Mouse (Mus musculus): ENCODE results near the gene Agap1. TPM values are rescaled to one million over a fixed set of nuclear protein-coding genes. Genes with fewer than 3 reads are reported as not detected.

Agap1 gene
- polyA plus RNA-seq, 1 experiment from 2014 or later = 23.1 TPM

- WGBS = 66% methylated on average over 7 of the region's 7 CpGs
- no peaks in the 10 kb centered on the region for H3K36me3 ChIP-seq
- H3K4me2 ChIP-seq = no peak overlapping the region
- H3K27me3 ChIP-seq = no peaks in the 10 kb centered on the region
- no peaks in the 10 kb centered on the region for H3K9me3 ChIP-seq
- H3K4me1 ChIP-seq (replicated peaks) = peaks cover 43% of the 10 kb centered on the region
- H3K27ac ChIP-seq = no peak overlapping the region
- no peak for ATAC-seq (ENCODE audit: insufficient number of reproducible peaks, insufficient read depth, low FRiP score, low TSS enrichment, low read depth)
- H3K9ac ChIP-seq (replicated peaks) = no peak overlapping the region
- H3K4me3 ChIP-seq (replicated peaks) = no peak overlapping the region
Observed at GRCm38 (mm10) chr1:89718782-89719403, 264.3 kb downstream of the Agap1 start.

GRCm38 (mm10) chr1:89724141-89724540, 269.5 kb downstream of the Agap1 start:
- 9% methylated on average over 3 of the region's 3 CpGs for WGBS

GRCm38 (mm10) chr1:89724555-89724954, 269.9 kb downstream of the Agap1 start:
- WGBS = 65% methylated on average over 6 of the region's 6 CpGs
- Histone ChIP-seq H3K4me3 (replicated peaks) (no peak overlapping the region), H3K4me2 (no peak overlapping the region), H3K36me3 (peaks cover 10% of the 10 kb centered on the region), H3K27ac (no peak overlapping the region), H3K9ac (replicated peaks) (no peak overlapping the region), H3K9me3 (no peaks in the 10 kb centered on the region), H3K27me3 (no peaks in the 10 kb centered on the region), H3K4me1 (replicated peaks) (peaks cover 25% of the 10 kb centered on the region)
- ATAC-seq (ENCODE audit: insufficient number of reproducible peaks, insufficient read depth, low FRiP score, low TSS enrichment, low read depth) = no peak

More at GRCm38 (mm10) chr1:89724141-89724540, 269.5 kb downstream of the Agap1 start:
- H3K4me1 ChIP-seq (replicated peaks) = peaks cover 27% of the 10 kb centered on the region
- H3K36me3 ChIP-seq = peaks cover 10% of the 10 kb centered on the region
- no peaks in the 10 kb centered on the region for H3K27me3 ChIP-seq
- no peak overlapping the region for H3K4me3 ChIP-seq (replicated peaks)
- ATAC-seq (ENCODE audit: insufficient number of reproducible peaks, insufficient read depth, low FRiP score, low TSS enrichment, low read depth) = no peak
- no peak overlapping the region for H3K27ac ChIP-seq
- H3K9ac ChIP-seq (replicated peaks) = no peak overlapping the region
- H3K9me3 ChIP-seq = no peaks in the 10 kb centered on the region
- no peak overlapping the region for H3K4me2 ChIP-seq

- Histone ChIP-seq H3K4me3 (replicated peaks) (no peak overlapping the region), H3K9ac (replicated peaks) (no peak overlapping the region), H3K27me3 (no peaks in the 10 kb centered on the region), H3K36me3 (peaks cover 10% of the 10 kb centered on the region), H3K4me2 (no peak overlapping the region), H3K4me1 (replicated peaks) (peaks cover 28% of the 10 kb centered on the region), H3K27ac (no peak overlapping the region), H3K9me3 (no peaks in the 10 kb centered on the region)
- WGBS = 54% methylated on average over 9 of the region's 9 CpGs
- ATAC-seq (ENCODE audit: insufficient number of reproducible peaks, insufficient read depth, low FRiP score, low TSS enrichment, low read depth) = no peak
Observed at GRCm38 (mm10) chr1:89724957-89725356, 270.4 kb downstream of the Agap1 start.

- no peaks in the 10 kb centered on the region for H3K9me3 ChIP-seq
- no peak overlapping the region for H3K4me2 ChIP-seq
- H3K36me3 ChIP-seq = peaks cover 20% of the 10 kb centered on the region
- H3K9ac ChIP-seq (replicated peaks) = no peak overlapping the region
- H3K4me1 ChIP-seq (replicated peaks) = peaks cover 26% of the 10 kb centered on the region
- no peak for ATAC-seq (ENCODE audit: insufficient number of reproducible peaks, insufficient read depth, low FRiP score, low TSS enrichment, low read depth)
- no peak overlapping the region for H3K4me3 ChIP-seq (replicated peaks)
- WGBS = 94% methylated on average over 6 of the region's 6 CpGs
- no peak overlapping the region for H3K27ac ChIP-seq
- no peaks in the 10 kb centered on the region for H3K27me3 ChIP-seq
Observed at GRCm38 (mm10) chr1:89728481-89728880, 273.9 kb downstream of the Agap1 start.

GRCm38 (mm10) chr1:89730589-89731195, 276.1 kb downstream of the Agap1 start:
- no peak for ATAC-seq (ENCODE audit: insufficient number of reproducible peaks, insufficient read depth, low FRiP score, low TSS enrichment, low read depth)
- H3K4me1 ChIP-seq (replicated peaks) = peaks cover 32% of the 10 kb centered on the region
- no peak overlapping the region for H3K4me2 ChIP-seq
- no peak overlapping the region for H3K27ac ChIP-seq
- 85% methylated on average over 13 of the region's 13 CpGs for WGBS
- H3K9me3 ChIP-seq = no peaks in the 10 kb centered on the region
- H3K9ac ChIP-seq (replicated peaks) = no peak overlapping the region
- no peaks in the 10 kb centered on the region for H3K27me3 ChIP-seq
- H3K36me3 ChIP-seq = peaks cover 21% of the 10 kb centered on the region
- H3K4me3 ChIP-seq (replicated peaks) = no peak overlapping the region

- WGBS = 20% methylated on average over 9 of the region's 9 CpGs
- no peak overlapping the region for H3K4me2 ChIP-seq
- H3K9ac ChIP-seq (replicated peaks) = 0 out of 2 replicates have a peak overlapping the region, but pooled peaks have one; percentile 12
- H3K9me3 ChIP-seq = no peaks in the 10 kb centered on the region
- ATAC-seq (ENCODE audit: insufficient number of reproducible peaks, insufficient read depth, low FRiP score, low TSS enrichment, low read depth) = no peak
- H3K27me3 ChIP-seq = no peaks in the 10 kb centered on the region; the same call in 1 of the 2 replicates
- 0 out of 2 replicates have a peak overlapping the region, but pooled peaks have one; percentile 1 for H3K27ac ChIP-seq
- H3K36me3 ChIP-seq = peaks cover 14% of the 10 kb centered on the region
- H3K4me1 ChIP-seq (replicated peaks) = peaks cover 34% of the 10 kb centered on the region
- H3K4me3 ChIP-seq (replicated peaks) = no peak overlapping the region
Observed at GRCm38 (mm10) chr1:89734368-89734767, 279.8 kb downstream of the Agap1 start.

- Histone ChIP-seq H3K9ac (replicated peaks) (no peak overlapping the region), H3K4me3 (replicated peaks) (no peak overlapping the region), H3K4me2 (no peak overlapping the region), H3K27me3 (no peaks in the 10 kb centered on the region; the same call in 1 of the 2 replicates), H3K36me3 (peaks cover 14% of the 10 kb centered on the region), H3K27ac (no peak overlapping the region), H3K9me3 (no peaks in the 10 kb centered on the region), H3K4me1 (replicated peaks) (peaks cover 38% of the 10 kb centered on the region)
- 66% methylated on average over 6 of the region's 6 CpGs for WGBS
- ATAC-seq (ENCODE audit: insufficient number of reproducible peaks, insufficient read depth, low FRiP score, low TSS enrichment, low read depth) = no peak
Observed at GRCm38 (mm10) chr1:89735146-89735545, 280.5 kb downstream of the Agap1 start.

- Histone ChIP-seq H3K36me3 (peaks cover 13% of the 10 kb centered on the region), H3K27ac (no peak overlapping the region), H3K9me3 (no peaks in the 10 kb centered on the region), H3K4me1 (replicated peaks) (peaks cover 37% of the 10 kb centered on the region), H3K9ac (replicated peaks) (no peak overlapping the region), H3K4me3 (replicated peaks) (no peak overlapping the region), H3K27me3 (no peaks in the 10 kb centered on the region; the same call in 1 of the 2 replicates), H3K4me2 (no peak overlapping the region)
- WGBS = 95% methylated on average over 6 of the region's 6 CpGs
- no peak for ATAC-seq (ENCODE audit: insufficient number of reproducible peaks, insufficient read depth, low FRiP score, low TSS enrichment, low read depth)
Observed at GRCm38 (mm10) chr1:89736021-89736420, 281.4 kb downstream of the Agap1 start.

GRCm38 (mm10) chr1:89739067-89739774, 284.6 kb downstream of the Agap1 start:
- ATAC-seq (ENCODE audit: insufficient number of reproducible peaks, insufficient read depth, low FRiP score, low TSS enrichment, low read depth) = no peak
- Histone ChIP-seq H3K27me3 (peaks cover 11% of the 10 kb centered on the region), H3K27ac (no peak overlapping the region), H3K36me3 (peaks cover 18% of the 10 kb centered on the region), H3K9ac (replicated peaks) (no peak overlapping the region), H3K4me2 (no peak overlapping the region), H3K9me3 (no peaks in the 10 kb centered on the region), H3K4me3 (replicated peaks) (no peak overlapping the region), H3K4me1 (replicated peaks) (peaks cover 30% of the 10 kb centered on the region)
- WGBS = 42% methylated on average over 17 of the region's 17 CpGs

GRCm38 (mm10) chr1:89739775-89740099, 285.1 kb downstream of the Agap1 start:
- H3K27ac ChIP-seq = no peak overlapping the region
- peaks cover 11% of the 10 kb centered on the region for H3K27me3 ChIP-seq
- H3K4me2 ChIP-seq = no peak overlapping the region
- no peak overlapping the region for H3K4me3 ChIP-seq (replicated peaks)
- 23% methylated on average over 3 of the region's 3 CpGs for WGBS
- ATAC-seq (ENCODE audit: insufficient number of reproducible peaks, insufficient read depth, low FRiP score, low TSS enrichment, low read depth) = no peak
- peaks cover 24% of the 10 kb centered on the region for H3K36me3 ChIP-seq
- no peaks in the 10 kb centered on the region for H3K9me3 ChIP-seq
- H3K9ac ChIP-seq (replicated peaks) = no peak overlapping the region
- H3K4me1 ChIP-seq (replicated peaks) = peaks cover 25% of the 10 kb centered on the region
